Mouse (Mus musculus): ENCODE results near the gene Gfy. TPM values are rescaled to one million over a fixed set of nuclear protein-coding genes. Genes with fewer than 3 reads are reported as not detected.

The Gfy gene
- total RNA-seq, 1 experiment: not detected

GRCm38 (mm10) chr7:45172974-45173373 lies 6.4 kb downstream of the Gfy start:
- in situ Hi-C loops (cut with MboI; ENCODE audit: low sequenced_read_pairs in 2 of 2, unreplicated experiment in 2 of 2): no loop called here
- Histone ChIP-seq H3K9ac (ENCODE audit: insufficient read depth, low read depth, low read length, poor library complexity, severe bottlenecking) (no peak overlapping the region), H3K9me3 (ENCODE audit: control insufficient read depth, insufficient read depth, low read depth, low read length) (no peaks in the 10 kb centered on the region), H3K4me3 (ENCODE audit: insufficient read depth in 1 of 2, low read depth in 1 of 2, low read length in 2 of 2, poor library complexity in 1 of 2, severe bottlenecking in 1 of 2) (0 out of 4 replicates have a peak overlapping the region, but pooled peaks of 1 of the 2 experiments have one; percentile 20), H3K27ac (ENCODE audit: insufficient read depth, low read depth, low read length, poor library complexity, severe bottlenecking) (no peak overlapping the region), H3K36me3 (ENCODE audit: control insufficient read depth, insufficient read depth, low read length, poor library complexity, severe bottlenecking) (no peaks in the 10 kb centered on the region), H3K4me1 (ENCODE audit: control insufficient read depth in 2 of 2, insufficient read depth in 2 of 2, low read length in 2 of 2, poor library complexity in 1 of 2) (peaks cover 2 to 30% of the 10 kb centered on the region in 2 experiments; a peak in 3 of 4 replicates)
- DNase-seq (ENCODE audit: low read depth, low spot score): no peak
- TF ChIP-seq MAFK (IDR thresholded peaks at IDR 0.05; ENCODE audit: insufficient read depth, low read depth, low read length): no peak
- no peak for TF ChIP-seq CHD2 (IDR thresholded peaks at IDR 0.05; ENCODE audit: low read depth, low read length)
- TF ChIP-seq HCFC1 (IDR thresholded peaks at IDR 0.05; ENCODE audit: borderline replicate concordance, insufficient read depth, low read length): no peak
- TF ChIP-seq ZNF384 (IDR thresholded peaks at IDR 0.05; ENCODE audit: low read depth, low read length): no peak
- TF ChIP-seq ZC3H11A (IDR thresholded peaks at IDR 0.05; ENCODE audit: borderline replicate concordance, low read depth, low read length): no peak

GRCm38 (mm10) chr7:45169495-45169894 lies 9.9 kb downstream of the Gfy start:
- peaks cover 2 to 31% of the 10 kb centered on the region in 2 experiments for H3K4me1 ChIP-seq (ENCODE audit: control insufficient read depth in 2 of 2, insufficient read depth in 2 of 2, low read length in 2 of 2, poor library complexity in 1 of 2)
- H3K9ac ChIP-seq (ENCODE audit: insufficient read depth, low read depth, low read length, poor library complexity, severe bottlenecking): no peak overlapping the region
- H3K4me3 ChIP-seq (ENCODE audit: insufficient read depth in 1 of 2, low read depth in 1 of 2, low read length in 2 of 2, poor library complexity in 1 of 2, severe bottlenecking in 1 of 2): no peak overlapping the region
- H3K27ac ChIP-seq (ENCODE audit: insufficient read depth, low read depth, low read length, poor library complexity, severe bottlenecking): no peak overlapping the region
- no peaks in the 10 kb centered on the region for H3K9me3 ChIP-seq (ENCODE audit: control insufficient read depth, insufficient read depth, low read depth, low read length)
- H3K36me3 ChIP-seq (ENCODE audit: control insufficient read depth, insufficient read depth, low read length, poor library complexity, severe bottlenecking): no peaks in the 10 kb centered on the region
- no peak for DNase-seq (ENCODE audit: low read depth, low spot score)
- no peak for TF ChIP-seq MAFK (IDR thresholded peaks at IDR 0.05; ENCODE audit: insufficient read depth, low read depth, low read length)
- TF ChIP-seq HCFC1 (IDR thresholded peaks at IDR 0.05; ENCODE audit: borderline replicate concordance, insufficient read depth, low read length): no peak
- no peak for TF ChIP-seq ZC3H11A (IDR thresholded peaks at IDR 0.05; ENCODE audit: borderline replicate concordance, low read depth, low read length)
- TF ChIP-seq ZNF384 (IDR thresholded peaks at IDR 0.05; ENCODE audit: low read depth, low read length): no peak
- no peak; the same call in 1 of the 2 replicates for TF ChIP-seq CHD2 (IDR thresholded peaks at IDR 0.05; ENCODE audit: low read depth, low read length)
- in situ Hi-C loops (cut with MboI; ENCODE audit: low sequenced_read_pairs in 2 of 2, unreplicated experiment in 2 of 2): no loop called here

- in situ Hi-C loops (cut with MboI; ENCODE audit: low sequenced_read_pairs in 2 of 2, unreplicated experiment in 2 of 2): no loop called here
These were observed 10.7 kb downstream of the Gfy start for GRCm38 (mm10) chr7:45168656-45169055.

DNA sequence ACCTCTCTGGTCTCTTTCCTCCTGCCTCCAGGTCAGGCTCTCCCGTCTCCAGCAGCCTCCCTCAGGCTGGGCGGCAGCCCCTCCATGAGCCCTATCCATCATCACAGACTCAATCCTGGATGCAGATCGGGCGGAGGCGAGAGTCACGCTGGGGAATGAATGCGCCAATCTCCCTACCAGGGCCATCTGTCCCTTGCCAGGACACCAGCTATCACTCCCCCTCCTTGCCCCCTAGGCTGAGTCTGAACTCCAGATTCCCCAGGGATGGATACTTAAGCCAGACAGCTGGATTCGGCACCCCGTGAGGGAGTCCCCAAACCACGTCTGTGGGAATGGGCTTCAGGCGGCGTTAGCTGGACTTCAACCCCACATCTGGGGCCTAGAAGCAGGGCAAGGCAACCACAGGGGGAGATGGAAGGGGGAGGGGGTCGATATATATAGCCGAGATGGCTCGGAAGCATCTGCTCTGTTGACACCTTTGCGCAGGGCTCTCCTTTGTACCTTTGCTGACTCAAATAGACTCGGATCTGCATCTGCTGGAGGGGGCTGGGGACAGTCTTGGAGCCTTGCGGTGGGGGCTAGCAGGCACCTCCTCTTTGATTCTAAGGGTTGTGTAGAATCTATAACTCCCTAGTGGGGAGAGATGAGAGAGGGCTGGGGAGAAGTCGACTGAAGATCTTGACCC lies 11.5 kb downstream of the Gfy start:
- in situ Hi-C loops (cut with MboI; ENCODE audit: low sequenced_read_pairs in 2 of 2, unreplicated experiment in 2 of 2): no loop called here
- no peak for DNase-seq (ENCODE audit: low read depth, low spot score)
- H3K27ac ChIP-seq (ENCODE audit: insufficient read depth, low read depth, low read length, poor library complexity, severe bottlenecking): no peak overlapping the region
- 0 out of 2 replicates have a peak overlapping the region, but pooled peaks have one; percentile 5 for H3K9ac ChIP-seq (ENCODE audit: insufficient read depth, low read depth, low read length, poor library complexity, severe bottlenecking)
- H3K4me3 ChIP-seq (ENCODE audit: insufficient read depth in 1 of 2, low read depth in 1 of 2, low read length in 2 of 2, poor library complexity in 1 of 2, severe bottlenecking in 1 of 2): peak overlapping the region in 1 of 2 experiments; percentile 26; a peak in 2 of 4 replicates
- peaks cover 4 to 33% of the 10 kb centered on the region in 2 experiments for H3K4me1 ChIP-seq (ENCODE audit: control insufficient read depth in 2 of 2, insufficient read depth in 2 of 2, low read length in 2 of 2, poor library complexity in 1 of 2)
- H3K9me3 ChIP-seq (ENCODE audit: control insufficient read depth, insufficient read depth, low read depth, low read length): no peaks in the 10 kb centered on the region
- TF ChIP-seq MAFK (IDR thresholded peaks at IDR 0.05; ENCODE audit: insufficient read depth, low read depth, low read length) (no peak), HCFC1 (IDR thresholded peaks at IDR 0.05; ENCODE audit: borderline replicate concordance, insufficient read depth, low read length) (no peak), CHD2 (IDR thresholded peaks at IDR 0.05; ENCODE audit: low read depth, low read length) (no peak), ZNF384 (IDR thresholded peaks at IDR 0.05; ENCODE audit: low read depth, low read length) (no peak), ZC3H11A (IDR thresholded peaks at IDR 0.05; ENCODE audit: borderline replicate concordance, low read depth, low read length) (no peak)
- no peaks in the 10 kb centered on the region for H3K36me3 ChIP-seq (ENCODE audit: control insufficient read depth, insufficient read depth, low read length, poor library complexity, severe bottlenecking)

More at GRCm38 (mm10) chr7:45168656-45169055, 10.7 kb downstream of the Gfy start:
- DNase-seq (ENCODE audit: low read depth, low spot score): no peak
- Histone ChIP-seq H3K9me3 (ENCODE audit: control insufficient read depth, insufficient read depth, low read depth, low read length) (no peaks in the 10 kb centered on the region), H3K9ac (ENCODE audit: insufficient read depth, low read depth, low read length, poor library complexity, severe bottlenecking) (no peak overlapping the region), H3K36me3 (ENCODE audit: control insufficient read depth, insufficient read depth, low read length, poor library complexity, severe bottlenecking) (no peaks in the 10 kb centered on the region), H3K4me3 (ENCODE audit: insufficient read depth in 1 of 2, low read depth in 1 of 2, low read length in 2 of 2, poor library complexity in 1 of 2, severe bottlenecking in 1 of 2) (peak overlapping the region; percentile 6 to 26; a peak in 2 of 4 replicates), H3K27ac (ENCODE audit: insufficient read depth, low read depth, low read length, poor library complexity, severe bottlenecking) (no peak overlapping the region), H3K4me1 (ENCODE audit: control insufficient read depth in 2 of 2, insufficient read depth in 2 of 2, low read length in 2 of 2, poor library complexity in 1 of 2) (peaks cover 2 to 33% of the 10 kb centered on the region in 2 experiments)
- no peak for TF ChIP-seq HCFC1 (IDR thresholded peaks at IDR 0.05; ENCODE audit: borderline replicate concordance, insufficient read depth, low read length)
- no peak for TF ChIP-seq ZC3H11A (IDR thresholded peaks at IDR 0.05; ENCODE audit: borderline replicate concordance, low read depth, low read length)
- no peak for TF ChIP-seq MAFK (IDR thresholded peaks at IDR 0.05; ENCODE audit: insufficient read depth, low read depth, low read length)
- TF ChIP-seq ZNF384 (IDR thresholded peaks at IDR 0.05; ENCODE audit: low read depth, low read length): no peak
- TF ChIP-seq CHD2 (IDR thresholded peaks at IDR 0.05; ENCODE audit: low read depth, low read length): no peak

All from ES-E14 (cell line).